Mouse (Mus musculus): ENCODE data around the gene Cfap73.

Cfap73 gene

DNA sequence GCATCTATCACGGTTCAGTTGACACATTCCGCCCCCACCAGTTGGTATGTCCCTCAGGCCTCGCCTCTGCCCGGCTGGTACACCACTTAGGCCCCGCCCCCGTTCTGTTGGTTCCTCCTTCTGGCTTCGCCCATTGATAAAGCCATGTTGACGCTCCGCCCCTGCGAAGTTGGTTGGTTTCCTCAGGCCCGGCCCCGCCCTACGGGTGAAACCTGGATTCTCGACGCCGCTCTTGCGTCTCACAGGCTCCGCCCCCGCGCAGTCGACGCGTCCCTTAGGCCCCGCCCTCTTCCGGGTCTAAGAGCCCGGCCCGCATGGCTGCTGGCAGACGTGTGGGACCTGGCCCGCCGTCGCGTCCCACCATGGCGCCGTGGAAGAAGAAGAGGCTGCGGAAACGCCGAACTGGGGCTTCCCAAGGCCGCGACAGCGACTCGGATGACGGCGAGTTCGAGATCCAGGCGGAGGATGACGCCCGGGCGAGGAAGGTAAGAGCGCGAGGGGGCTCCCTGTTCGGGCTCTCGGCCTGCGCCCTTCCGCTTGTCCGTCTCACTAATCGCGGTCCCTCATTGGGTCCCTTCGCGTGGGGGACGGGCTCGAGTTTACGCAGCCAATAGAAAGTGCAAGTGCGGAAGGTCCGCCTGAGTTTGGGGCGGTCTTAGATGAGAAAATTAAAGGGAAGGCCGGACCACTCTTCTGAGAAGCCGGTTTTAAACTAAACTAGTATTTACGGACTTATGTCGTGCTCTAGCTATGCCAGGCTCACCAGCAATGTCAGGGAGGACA lies 21.0 kb downstream of the Cfap73 start:
- peak; percentile 100 for DNase-seq (ENCODE audit: low spot score in 2 of 2)

DNA sequence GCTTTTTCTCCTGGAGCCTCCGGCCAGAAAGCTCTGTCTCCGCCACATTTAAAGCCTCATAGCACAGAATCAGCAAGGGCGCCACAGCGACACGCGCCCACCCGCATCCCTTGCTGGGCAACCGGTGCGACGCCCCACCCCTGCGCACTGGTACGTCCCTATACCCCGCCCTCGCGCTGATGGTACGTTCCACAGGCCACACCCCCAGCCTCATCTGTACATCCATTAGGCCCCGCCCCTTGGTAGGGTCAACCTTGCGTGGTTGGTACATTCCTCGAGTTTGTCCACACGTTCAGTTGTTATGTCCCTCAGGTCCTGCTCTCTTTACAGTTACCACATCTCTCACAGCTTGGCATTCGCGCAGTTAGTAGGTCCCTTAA lies 21.6 kb downstream of the Cfap73 start, which contains the start of the genes Rita1 and Ddx54:
TSS of gene Rita1 (minus strand) at position 148 of the 380 bp plus-strand sequence.
TSS of gene Ddx54 (plus strand) at position 298 of the 380 bp plus-strand sequence.
- peak; percentile 98 to 99 for DNase-seq (ENCODE audit: low spot score in 2 of 2)

DNA sequence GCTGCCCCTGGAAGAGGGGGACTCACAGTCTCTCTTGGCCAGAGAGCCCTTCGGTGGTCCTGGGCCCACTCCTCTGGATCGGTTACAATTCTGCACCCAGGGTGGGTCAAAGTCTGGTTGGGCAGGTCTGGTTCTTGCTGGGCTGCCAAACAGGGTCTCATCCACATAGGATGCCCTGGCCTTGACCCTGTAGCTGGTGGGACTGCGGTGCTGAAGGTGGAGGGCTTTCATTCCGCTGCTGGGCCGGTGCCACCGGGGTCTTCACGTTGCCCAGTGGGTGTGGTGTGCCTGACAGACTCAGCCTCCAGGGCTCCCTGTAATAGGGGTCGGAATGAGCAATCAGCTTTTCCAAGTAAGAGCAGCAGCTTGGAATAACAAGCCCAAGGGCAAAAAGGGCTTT lies 22.6 kb downstream of the Cfap73 start:
- no peak for DNase-seq (ENCODE audit: low spot score in 2 of 2)

DNA sequence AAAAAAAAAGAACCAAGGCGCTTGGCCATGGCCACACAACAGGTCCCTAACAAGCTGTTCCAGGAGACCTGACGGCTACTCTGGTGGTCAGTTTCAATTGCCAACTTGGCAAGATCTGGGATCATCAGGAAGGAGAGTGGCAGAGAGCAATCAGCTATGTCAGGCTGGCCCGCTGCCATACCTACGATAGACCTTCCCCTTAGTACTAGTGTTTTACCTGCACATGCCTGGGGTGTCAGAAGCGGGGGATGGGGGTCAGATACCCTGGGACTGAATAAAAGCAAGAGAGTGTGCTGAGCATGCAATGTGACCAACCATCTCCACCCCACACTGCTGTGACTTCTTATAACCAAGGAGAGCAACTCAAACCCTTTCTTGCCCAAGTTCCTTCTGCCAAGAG lies 23.1 kb downstream of the Cfap73 start:
- DNase-seq (ENCODE audit: low spot score in 2 of 2) = no peak

- no peak for DNase-seq (ENCODE audit: low spot score in 2 of 2)
Measured at GRCm38 (mm10) chr5:120609246-120609775, 24.7 kb downstream of the Cfap73 start.

DNA sequence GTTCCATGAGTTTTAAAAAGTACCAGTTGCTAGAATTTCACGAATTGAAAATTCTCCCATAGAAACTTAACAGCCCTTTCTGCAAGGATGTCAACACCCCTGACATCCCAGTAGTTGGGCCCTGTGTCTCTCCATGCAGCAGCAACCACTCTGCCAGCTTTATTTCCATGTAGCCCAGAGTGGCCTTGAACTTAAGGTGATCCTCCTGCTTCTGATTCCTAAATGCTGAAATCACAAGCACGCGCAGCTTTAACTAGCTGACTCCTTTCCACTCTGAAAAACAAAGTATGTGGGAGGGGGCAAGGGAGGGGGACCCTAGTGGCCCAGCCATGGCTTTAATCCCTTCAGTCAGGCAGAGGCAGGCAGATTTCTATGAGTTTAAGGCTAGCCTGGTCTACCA lies 26.7 kb downstream of the Cfap73 start:
- DNase-seq (ENCODE audit: low spot score in 2 of 2) = no peak

GRCm38 (mm10) chr5:120606590-120607200 lies 27.3 kb downstream of the Cfap73 start:
- DNase-seq (ENCODE audit: low spot score in 2 of 2) = no peak

DNA sequence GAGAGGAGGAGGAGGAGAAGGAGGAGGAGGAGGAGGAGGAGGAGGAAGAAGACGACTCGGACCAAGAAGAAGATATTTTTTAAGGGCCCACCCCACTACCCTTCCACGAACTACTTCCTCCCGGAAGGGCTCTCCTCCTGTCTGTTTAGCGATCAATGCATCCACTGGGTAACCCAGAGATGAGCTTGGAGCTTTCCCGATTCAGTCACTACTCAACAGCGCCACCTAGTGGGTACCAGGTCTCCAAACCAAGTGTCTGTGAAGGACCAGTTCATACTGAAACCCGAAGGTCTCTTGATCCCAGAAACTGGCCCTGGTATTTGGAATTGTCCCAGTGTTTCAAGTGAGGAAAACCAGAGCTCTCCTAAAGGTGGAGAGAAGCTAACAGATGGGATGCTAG lies 28.3 kb downstream of the Cfap73 start:
- DNase-seq (ENCODE audit: low spot score in 2 of 2) = peak; percentile 89 to 96

DNA sequence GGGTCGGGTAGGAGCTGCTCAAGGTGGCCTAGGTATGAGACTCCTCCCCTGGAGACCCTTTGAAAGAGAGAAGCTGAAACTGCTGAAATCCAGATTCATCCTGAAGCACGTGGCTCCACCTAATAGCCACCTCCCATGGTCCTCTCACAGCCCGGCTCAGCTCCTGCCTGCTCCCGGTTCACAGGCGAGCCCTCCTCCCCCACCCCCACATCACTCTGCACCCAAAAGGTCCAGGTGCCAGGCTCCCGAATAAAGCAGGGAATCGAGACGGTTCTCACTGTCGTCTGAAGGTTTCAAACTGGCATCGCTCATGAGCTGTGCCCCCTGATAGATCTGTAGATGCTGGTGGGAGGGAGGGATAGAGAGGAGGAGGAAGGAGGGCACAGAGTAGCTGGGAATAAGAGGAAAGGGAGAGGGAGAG lies 28.8 kb downstream of the Cfap73 start:
- DNase-seq (ENCODE audit: low spot score in 2 of 2) = no peak

DNA sequence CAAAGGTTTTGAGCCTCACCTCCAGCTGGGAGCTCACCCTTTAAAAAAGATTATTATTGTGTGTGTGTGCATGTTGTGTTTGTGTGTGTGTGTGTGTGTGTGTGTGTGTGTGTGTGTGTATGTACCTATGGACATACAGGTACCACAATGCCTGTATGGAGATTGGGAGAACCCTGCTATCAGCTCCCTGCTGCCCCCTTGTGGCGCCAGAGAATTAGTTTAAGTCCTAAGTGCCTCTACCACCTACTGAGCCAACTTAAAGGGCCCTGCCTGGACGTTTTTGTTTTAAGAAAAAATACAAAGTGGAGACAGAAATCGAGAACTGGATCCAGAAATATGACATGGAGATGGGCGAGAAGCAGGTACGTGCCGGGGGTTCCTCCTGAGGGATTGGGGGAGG lies 29.2 kb downstream of the Cfap73 start:
- peak; percentile 88 to 90 for DNase-seq (ENCODE audit: low spot score in 2 of 2)

DNA sequence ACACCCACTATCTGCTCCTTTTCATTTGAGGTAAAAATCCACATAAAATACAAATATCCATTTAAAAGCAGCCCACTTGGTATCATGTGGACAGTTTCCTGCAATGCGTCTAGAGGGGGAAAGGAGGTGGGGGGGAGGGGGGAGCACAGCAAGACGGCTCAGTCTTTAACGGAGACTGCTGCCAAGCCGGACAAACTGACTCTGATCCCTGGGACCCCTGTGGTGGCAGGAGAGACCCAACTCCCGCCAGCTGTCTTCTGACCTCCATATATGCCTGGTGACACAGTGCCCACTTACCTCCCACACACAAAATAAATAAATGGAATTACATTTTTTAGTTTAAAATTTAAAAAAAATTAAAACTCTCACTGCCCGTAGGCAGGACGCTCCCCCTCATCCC lies 30.5 kb downstream of the Cfap73 start:
- no peak for DNase-seq (ENCODE audit: low spot score in 2 of 2)

- no peak for DNase-seq (ENCODE audit: low spot score in 2 of 2)
Measured at GRCm38 (mm10) chr5:120602210-120602609, 31.8 kb downstream of the Cfap73 start.

DNA sequence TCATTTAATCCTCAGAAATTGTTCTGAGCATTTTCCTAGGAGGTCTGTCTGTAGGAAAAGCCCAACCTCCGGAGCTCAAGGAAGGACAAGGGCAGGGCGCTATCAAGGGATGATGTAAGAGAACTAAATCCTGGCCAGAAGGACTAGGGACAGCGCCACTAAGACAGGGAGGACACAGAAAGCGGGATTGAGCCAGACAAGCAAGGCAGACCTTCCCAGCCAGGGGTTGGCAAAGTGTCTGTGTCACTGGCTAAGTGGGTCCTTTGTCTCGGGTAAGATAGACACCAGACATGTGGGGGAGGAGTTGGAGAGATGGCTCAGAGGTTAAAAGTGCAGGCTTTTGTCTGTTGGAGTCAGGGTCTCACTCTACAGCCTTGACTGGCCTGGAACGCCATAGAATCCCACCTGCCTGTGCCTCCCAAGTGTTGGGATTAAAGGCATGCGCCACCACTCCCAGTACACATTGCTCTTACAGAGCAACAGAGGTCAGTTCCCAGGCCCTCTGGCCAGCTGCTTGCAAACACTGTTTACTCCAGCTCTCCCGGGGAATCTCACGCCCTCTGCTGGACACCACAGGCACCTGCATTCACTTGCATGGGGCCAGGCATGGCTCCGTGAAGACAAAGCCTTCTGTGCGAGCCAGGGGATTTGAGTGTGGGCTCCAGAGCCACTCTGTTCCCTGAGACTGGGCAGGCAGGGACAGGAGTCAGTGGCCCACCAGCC lies 32.9 kb downstream of the Cfap73 start:
- no peak for DNase-seq (ENCODE audit: low spot score in 2 of 2)

- no peak for DNase-seq (ENCODE audit: low spot score in 2 of 2)
Measured at GRCm38 (mm10) chr5:120599625-120600024, 34.4 kb downstream of the Cfap73 start.

DNA sequence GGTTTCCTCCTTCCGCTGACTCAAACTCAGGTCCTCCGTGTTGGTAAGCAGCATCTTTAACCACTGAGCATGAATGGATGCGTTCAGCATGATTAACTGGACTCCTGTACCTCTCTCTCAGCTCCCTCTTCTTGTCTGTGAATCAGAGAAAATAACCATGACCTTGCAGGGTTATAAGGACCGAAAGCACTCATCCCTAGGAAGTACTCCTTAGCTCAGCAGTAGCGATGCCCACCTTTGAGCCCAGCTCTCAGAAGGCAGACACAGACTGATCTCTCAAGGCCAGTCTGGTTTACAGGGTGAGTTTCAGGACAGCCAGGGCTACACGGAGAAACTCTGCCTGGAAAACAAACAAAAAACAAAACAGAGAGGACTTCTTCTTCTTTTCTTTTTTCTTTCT lies 39.5 kb downstream of the Cfap73 start:
- DNase-seq (ENCODE audit: low spot score in 2 of 2) = no peak

- no peak for DNase-seq (ENCODE audit: low spot score in 2 of 2)
Measured at GRCm38 (mm10) chr5:120592141-120592540, 41.9 kb downstream of the Cfap73 start.

- no peak for DNase-seq (ENCODE audit: low spot score in 2 of 2)
Measured at GRCm38 (mm10) chr5:120590356-120591010, 43.6 kb downstream of the Cfap73 start.

DNA sequence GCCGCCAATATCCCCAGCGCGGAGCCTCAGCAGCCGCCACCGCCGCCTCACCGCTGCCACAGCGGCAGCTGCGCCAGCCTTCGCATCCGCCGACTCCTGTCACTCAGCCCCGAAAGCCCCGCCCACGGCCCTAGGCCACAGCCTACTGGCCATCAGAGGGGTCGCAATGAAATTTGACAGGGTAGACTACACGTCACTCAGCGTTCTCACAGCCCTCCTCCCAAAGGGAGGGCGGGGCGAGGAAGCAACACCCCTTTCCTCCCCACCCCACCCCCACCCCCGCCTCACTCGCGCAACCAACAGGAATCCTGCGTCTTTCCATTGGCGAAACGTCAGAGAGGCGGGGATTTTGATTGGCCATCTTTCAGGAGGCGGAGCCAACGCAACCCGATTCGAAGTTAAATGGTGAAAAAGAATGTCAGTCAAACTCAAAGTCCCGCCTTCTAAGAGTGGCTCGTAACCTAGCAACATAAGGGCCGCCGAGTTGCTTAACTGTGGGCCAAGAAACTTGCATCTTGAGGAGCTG lies 45.4 kb downstream of the Cfap73 start, which contains the start of the genes Tpcn1 and Iqcd:
TSS of gene Tpcn1 (minus strand) at position 105 of the 526 bp plus-strand sequence.
TSS of gene Iqcd (plus strand) at position 448 of the 526 bp plus-strand sequence.
- peak; percentile 97 to 99 for DNase-seq (ENCODE audit: low spot score in 2 of 2)

DNA sequence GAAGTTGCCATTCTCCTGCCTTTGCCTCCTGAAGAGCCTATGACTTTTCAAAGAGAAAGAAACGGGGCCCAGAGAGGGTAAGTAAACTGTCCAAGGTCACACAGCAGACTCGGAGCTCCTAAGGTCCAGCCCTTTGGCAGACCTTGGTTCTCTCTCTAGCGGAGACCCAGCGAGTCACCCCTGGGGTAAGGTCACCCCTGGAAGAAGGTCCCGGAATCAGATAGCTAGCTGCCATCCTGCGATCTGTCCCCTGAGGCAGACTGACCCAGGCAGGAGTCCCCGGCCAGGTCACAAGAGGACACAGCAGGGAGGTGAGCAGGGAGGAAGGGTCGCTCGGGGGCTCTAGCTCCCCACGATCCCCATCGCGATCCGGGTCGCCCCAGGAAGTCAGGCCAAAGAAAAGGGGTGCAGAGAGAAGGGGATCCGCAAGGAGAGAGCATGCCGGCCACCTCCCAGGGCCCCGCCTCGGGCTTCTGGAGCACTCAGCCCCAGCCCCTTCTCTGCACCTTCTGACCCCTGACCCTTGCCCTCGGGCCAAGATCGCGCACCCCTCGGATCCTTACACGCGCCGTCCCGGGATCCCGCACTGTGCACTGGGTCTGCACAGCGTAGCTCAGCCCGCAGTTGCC lies 46.0 kb downstream of the Cfap73 start:
- DNase-seq (ENCODE audit: low spot score in 2 of 2) = no peak

- DNase-seq (ENCODE audit: low spot score in 2 of 2) = no peak
Measured at GRCm38 (mm10) chr5:120587616-120587926, 46.5 kb downstream of the Cfap73 start.

Measured in right cerebral cortex, adult 2 months (tissue).